Mouse (Mus musculus) embryo, embryonic 10 days (tissue): Measurements from ENCODE around the gene Cpsf4l.

Experiments used
- DNase-seq: peaks from one replicate; pipeline ENCODE4 v3.0.0-alpha.2; 2015; ENCODE audit warnings: low spot score

The Cpsf4l gene

DNA sequence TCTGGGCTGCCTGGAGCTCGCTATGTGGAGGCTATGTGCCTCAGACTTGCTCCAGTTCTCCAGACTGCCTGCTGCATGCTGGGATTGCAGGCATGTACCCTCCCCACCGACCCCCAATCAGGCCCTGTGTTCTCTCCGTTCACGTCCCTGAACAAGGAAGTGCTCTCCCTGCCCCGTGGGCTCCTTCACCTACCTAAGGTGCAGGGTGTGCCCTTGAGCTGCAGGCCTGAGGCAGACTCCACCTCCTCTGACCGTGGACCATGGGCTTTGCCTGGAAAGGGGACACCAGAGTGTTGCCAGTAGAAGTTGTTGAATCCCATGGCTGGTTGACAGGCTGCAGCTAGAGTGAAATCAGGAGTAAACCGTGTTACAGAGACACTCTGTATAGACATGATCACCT is 10.2 kb downstream of the Cpsf4l start:
- no peak for DNase-seq

DNA sequence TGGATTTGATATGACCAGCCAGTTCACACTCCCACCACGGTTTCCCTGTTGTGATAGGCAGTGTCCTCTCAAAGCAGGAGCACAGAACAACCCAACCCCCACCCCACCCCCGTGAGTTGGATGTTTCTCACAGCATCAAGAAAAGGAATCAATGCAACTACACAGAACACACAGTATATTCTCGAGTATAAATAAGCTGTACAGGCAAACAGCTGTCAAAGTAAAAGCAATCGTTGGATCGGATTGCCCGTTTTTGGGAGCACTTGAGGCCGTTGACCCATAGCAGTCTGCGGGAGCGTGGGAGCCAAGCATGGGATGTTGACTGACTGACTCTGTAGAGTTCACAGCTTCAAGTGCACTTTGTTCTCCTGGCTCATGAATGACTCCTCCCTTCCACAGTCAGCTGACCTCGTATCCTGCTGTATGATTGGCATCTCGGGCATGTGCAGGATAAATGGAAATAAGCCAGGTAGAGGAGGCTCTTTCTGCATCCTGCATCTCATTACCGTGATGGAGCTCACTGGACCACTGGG is 11.7 kb downstream of the Cpsf4l start:
- no peak for DNase-seq

DNA sequence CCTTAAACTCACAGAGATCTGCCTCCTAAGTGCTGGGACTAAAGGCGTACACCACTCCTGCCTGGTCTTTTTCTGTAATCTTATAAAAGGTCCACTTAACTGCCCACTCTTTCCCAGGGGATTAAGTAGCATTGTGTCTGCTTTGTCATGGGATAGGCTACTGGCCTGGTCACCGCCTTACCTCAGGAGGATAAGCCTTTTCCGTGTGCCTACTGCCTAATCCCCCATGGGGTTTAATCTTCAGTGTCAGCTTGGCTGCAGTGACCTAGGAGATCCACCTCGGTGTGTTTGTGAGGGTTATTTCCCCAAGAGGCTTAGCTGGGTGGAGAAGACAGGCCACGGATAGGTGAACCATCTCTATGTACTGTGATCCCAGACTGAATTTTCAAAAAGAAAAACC is 12.2 kb downstream of the Cpsf4l start:
- DNase-seq, result no peak

DNA sequence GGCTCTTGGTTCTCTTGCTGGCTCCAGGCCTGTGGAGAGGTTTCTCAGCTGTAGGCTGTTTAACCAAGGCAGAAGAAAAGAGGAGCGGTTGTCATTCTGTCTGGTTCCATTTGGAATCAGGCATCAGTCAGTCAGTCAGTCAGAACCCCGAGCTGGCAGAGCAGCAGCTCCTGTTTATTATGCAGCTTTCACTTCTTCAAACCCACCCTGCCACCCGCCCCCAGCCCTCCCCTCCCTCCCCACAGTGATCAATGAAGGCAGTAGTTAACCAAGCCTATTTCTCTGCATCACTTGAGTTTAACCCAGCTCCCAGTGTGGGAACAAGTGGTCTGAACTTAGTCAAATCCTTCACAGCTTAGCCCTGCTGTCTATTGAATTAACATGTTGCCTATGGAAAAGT is 18.0 kb downstream of the Cpsf4l start:
- no peak for DNase-seq

DNA sequence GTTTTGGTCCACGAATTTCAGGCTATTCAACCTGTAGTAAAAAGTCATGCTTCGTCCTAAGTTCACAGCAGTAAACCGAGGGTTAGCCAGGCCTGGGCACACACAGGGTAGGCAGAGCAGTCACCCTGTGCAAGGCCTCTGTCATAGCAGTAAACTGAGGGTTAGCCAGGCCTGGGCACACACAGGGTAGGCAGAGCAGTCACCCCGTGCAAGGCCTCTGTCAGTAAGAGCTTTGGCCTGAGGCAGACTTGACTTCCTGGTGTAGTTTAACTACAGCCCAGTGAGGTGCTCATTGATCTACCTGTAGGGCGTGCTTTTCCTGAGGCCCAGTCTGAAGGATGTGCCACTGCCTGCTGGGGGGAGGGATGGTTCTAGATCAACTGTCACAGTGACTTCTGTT is 18.5 kb downstream of the Cpsf4l start:
- DNase-seq, result no peak

DNA sequence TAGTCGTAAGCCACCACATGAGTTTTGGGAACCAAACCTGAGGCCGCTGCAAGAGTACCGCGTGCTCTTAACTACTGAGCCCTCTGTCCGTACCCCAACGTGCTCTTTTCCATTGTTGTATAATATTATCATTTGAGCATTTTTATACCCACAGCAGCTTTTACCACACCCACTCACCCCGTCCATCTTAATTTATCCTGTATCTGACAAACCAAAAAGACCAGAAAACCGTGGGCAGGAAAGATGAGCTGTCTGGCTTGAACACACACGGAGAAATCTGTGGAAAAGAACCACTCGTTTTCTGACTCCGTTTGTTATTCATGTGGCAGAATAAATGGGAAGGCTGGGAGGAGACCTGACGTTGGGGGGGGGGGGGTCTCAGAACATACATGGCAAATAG is 19.3 kb downstream of the Cpsf4l start:
- no peak for DNase-seq

DNA sequence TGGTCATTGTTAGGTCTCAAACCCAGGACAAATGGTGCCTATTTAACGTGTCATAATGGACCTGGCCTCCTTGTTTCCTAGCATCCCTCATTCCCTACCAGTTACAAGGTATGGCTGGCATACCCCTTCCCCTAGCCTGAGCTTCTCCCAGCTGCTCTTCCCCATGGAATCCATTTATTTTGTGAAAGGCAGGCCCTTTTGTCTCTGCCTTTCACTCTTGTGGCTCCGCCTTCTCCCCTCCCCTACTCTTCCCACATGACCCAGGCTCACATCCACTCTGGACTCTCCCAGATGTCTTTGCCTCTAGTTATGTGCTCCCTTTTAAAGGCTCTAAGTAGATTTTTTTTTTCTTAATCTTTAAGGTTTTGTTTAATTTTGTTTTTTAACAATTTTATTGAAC is 22.8 kb downstream of the Cpsf4l start:
- DNase-seq, result peak; percentile 75

DNA sequence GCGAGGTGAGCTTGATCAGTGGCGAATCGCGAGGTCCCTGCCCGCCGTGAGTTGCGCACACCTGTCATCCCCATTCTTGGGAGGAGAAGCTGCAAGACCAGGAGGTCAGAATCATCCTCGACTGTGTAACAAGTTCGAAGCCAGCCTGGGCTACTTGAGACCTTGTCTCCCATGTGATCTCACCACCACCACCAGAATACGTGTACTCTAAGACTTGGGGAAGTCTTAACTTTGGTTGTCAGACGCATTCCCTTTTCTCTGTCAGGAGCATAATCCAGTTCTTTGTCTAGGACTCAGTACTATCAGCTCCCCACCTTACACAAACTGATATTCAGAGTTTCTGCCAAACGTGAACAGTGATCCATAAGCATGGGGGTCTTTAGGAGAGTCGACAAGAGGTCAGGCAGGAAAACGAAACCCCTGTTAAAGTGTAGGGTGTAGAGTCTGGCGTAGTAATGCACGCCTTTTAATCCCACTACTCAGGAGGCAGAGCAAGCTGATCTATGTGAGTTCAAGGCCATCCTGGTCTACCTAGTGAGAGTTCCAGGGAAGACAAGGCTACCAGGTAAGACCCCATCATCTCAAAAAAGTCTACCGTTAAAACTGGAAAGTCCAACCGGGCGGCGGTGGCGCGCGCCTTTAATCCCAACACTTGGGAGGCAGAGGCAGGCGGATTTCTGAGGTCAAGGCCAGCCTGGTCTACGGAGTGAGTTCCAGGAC is 24.9 kb downstream of the Cpsf4l start:
- no peak for DNase-seq

DNA sequence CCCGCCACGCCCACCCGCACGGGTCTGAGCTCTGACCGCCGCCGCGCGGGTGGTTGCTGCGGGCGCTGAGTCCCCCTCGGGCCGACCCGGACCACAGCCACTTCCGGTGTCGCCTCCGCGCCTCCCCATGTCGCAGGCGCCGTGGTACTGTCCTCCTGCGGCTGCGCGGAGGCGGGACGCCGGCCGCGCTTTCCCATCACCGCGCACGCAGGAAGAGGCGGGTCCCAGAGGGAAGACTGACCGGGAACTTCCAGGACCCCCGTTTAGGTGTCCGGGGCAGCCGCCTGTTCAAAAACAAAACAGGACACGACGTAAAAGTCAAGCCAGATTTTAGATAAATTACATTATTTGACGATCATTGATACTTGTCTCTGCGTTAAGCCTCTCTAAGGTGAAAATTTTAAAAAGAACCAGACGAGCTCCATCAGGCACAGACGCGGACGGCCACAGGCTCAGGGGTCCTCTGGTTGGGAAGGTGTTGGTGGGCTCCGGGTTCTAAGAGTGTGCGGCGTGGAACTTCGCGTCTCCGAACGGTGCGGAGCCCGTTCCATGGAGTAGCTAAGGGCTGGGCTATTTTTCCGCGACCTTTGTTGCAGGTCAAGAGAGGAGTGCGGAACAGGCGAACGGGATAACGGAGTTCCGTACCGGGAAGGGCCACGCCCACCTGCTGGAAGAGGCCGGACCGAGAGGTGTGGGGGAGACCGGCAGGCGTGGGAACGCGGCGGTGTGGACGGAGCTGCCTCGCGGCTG is 25.7 kb downstream of the Cpsf4l start, which contains the start of the genes Fam104a and D11Wsu47e:
TSS of gene Fam104a (minus strand) at position 199 of the 750 bp plus-strand sequence.
TSS of gene D11Wsu47e (plus strand) at position 456 of the 750 bp plus-strand sequence.
- peak; percentile 96 for DNase-seq

DNA sequence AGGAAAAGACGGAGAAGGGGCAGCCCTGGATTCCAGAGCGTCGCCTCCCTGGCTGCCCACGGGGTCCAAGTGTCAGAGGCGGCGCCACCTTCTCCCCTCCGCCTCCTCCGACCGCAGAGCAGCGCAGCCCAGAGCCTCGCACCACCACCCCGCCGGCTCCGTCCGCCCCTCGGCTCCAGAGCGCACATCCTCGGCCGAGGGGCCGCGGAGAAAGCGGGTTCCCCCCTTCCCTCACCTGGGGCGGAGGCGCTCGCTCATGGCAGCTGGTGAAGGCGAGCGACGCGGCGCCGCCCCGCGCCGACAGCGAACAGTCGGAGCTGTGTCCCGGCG is 26.2 kb downstream of the Cpsf4l start:
- DNase-seq, result no peak

DNA sequence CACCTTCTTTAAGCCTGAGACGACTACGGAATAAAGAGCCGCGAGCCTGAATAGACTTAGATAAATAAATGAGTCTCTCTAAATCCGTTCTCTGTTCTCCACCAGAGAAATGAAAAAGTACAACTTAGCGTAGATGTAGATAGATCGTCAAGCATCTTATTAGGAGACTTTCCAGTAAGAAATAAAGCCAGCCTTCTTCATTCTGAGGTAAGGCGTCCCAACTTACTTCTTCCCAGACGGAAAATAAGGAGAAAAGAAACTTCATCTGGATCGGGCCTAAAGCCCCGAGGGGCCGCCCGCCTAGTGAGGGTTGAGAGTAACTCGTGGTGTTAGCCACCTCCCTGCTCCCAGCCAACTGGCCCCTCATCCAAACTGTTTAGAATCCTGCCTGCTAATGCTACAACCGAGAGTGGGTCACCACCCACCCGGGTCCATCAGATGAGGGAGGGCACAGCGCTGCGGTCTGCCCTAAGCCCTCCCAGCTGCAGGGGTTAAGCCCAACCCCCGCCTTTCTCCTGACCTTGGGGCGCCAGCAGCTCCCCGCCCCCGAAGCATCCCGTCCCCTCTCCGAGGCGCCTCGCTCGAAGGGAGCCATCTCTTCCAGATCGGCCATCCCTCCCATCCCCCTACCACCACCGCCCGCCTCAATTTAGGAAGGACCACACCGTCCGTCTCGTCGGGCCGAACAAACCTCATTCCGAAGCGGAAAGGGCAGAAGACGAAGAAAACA is 26.8 kb downstream of the Cpsf4l start:
- DNase-seq, result peak; percentile 74

DNA sequence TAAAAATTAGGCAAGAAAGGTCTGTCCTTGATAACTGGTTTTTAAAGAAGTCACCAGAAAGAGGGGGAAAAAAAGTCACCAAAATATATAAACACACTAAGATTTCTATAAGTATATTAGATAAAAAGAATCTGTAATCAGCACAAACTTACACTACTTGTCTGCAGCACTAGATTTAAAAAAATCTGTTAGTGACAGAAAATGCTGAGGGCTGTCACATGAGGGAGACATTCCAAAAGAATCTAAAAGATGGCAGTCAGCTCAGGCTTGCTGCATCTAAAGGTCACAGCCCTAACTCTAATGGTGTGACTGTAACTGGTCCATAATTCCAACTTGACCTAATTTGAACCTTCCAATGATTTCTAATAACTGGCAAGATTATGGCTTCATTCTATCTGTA is 27.8 kb downstream of the Cpsf4l start:
- DNase-seq, result no peak

DNA sequence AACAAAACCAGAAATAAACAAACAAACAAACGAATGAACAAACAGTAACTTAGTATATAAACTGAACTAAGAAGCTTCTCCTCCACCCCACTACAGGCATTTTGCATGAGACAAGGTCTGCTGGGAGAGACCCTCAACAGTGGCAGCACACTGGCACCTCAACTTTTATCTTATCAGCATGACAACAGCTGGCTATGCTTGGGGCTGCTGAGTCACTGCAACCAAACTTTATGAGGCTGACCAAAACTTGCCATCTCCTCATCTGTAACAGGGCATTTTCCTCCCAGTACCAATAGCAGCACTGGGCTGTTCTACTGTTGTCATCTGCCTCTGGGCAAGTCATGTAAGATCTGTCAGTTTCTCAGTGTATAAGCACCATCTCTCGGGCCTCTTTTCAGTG is 28.9 kb downstream of the Cpsf4l start:
- DNase-seq, result no peak

DNA sequence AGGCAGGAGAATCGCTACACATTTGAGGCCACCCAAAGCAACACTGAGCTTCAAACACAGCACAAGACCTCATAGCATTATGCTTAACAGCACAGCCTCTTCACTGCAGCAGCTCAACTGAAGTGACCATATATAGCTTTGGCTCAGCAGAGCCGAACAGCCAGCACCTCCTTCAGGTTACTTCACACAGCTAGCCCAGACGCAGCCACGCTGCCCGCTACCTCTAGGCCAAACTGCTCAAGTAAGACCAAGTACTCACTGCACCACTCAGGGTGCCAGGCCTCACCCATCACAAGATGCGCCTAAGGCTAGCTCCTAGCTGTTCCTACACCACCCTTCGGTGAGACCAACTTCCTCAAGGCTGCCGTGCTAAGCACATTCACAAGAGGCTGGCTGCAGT is 31.4 kb downstream of the Cpsf4l start:
- no peak for DNase-seq

DNA sequence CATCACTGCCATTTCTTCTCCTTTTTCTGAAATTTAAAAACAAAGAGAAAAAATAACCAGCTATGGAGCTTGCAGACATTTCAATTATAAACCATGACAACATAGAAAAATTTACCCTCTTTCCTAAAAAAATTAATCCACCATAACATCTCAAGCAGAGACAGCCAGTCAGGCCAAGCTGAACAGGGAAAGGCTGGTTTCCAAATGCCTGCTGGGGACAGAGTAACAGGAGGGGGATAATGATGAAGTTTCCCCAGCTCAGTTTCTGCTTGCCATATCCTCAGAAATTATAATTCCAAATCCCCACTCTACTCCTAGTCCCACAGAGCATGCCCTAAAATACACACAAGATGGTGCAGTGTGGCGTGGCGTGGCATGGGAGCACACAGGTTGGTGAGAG is 32.4 kb downstream of the Cpsf4l start:
- no peak for DNase-seq

DNA sequence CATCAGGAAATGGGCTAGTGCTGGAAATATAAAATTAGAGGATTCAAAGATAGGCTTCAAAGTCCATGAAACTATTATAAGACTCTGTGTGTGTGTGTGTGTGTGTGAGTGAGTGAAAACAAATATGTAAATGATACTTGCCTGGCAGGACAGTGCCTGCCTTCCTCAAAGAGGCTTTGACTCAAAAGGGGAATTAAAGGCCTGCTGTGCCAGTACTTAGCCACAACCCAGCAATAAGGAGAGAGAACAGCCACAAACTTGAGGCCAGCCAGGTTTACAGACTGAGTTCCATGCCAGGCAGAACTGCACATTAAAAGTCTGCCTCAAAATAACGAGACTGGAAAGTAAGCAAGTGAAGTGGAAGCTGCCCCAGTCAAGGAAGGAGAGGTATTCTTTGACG is 33.0 kb downstream of the Cpsf4l start:
- DNase-seq, result no peak

DNA sequence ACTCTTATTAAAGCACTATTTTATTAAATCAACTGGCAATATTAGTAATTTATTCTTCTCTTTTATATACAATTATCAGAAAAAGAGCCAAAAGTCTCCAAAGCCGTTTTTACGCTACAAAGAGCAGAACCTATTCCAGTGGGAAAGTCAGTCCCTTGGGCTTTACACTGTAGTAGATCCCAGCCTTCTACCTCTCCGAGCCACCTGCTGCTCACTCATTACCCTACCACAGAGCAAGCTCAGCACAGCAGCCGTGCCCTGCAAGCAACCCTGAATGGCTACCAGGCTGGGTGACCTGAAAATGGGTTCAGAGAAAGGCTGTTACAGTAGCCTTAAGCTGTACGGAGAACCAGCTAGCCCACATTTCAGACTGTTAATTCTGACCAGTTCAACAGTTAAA is 35.2 kb downstream of the Cpsf4l start:
- DNase-seq, result no peak

DNA sequence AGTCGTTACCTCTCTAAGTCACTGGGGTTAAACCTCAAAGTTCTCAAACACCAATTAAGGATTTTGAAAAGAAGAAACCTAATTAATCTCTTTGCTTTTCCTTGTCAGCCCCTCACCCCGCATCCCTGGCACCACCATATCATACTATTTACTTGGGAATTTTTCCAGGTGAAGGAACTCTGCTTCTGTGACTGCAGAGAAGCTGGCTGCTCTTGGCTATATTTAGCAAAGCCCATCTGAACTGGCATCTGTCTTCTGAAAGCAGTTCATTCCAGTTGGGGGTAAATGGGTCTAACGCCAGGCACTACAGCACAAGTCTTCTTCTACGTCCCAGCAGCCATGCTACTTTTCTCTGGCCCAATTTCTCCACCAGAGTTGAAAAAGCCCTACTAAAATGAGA is 36.2 kb downstream of the Cpsf4l start:
- DNase-seq, result no peak

DNA sequence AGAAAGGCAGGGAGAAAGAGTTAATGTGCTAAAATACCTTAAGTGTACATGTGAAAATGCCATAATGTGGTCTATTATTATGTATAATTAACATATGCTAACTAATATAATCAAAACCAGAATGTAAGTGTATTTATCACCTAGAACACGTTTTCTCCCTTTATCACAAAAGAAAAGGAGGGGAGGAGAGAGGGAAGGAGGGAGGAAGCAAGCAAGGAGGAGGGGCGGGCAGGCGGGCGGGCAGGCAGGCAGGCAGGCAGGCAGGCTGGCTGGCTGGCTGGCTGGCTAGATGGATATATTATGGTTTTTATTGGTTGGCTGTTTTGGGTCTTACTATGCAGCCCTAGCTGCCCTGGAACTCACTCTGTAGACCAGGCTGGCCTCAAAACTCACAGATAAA is 40.1 kb downstream of the Cpsf4l start:
- no peak for DNase-seq

DNA sequence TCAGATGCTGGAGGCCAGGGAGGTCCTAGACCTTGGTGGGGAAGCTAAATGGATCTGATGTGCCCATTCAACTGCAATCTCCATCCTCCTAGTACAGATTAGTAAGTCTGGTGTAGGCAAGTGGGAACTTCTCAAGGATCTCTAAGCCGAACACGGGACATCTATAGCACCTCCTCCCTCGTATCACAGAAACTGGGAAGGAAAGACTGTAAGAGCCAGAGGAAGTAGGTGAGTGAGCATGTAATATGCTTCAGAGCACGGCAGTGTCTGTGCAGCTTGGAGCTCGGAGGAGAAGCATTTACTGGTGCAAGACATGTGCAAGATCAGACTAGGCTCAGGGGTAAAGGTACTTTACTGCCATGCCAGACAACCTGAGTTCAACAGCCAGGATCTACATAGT is 41.0 kb downstream of the Cpsf4l start:
- DNase-seq, result no peak

DNA sequence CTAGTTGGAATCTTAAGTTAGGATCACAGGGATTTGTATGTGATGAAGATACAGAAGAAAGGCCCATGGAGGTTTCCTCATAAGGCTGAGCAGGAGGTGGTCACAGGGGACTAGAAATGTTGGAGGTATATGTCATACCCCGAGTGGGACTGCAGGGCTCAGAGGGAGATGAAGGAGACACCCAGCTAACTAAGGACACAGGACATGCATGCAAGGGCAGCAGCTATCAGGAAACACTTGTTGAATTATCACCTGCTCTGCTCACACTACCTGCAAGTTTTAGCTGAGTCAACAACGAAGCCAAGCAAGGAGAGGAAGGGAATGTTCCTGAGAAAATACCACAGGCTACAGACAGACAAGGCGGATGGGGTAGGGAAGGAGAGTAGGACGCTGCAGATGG is 42.1 kb downstream of the Cpsf4l start:
- DNase-seq, result no peak

DNA sequence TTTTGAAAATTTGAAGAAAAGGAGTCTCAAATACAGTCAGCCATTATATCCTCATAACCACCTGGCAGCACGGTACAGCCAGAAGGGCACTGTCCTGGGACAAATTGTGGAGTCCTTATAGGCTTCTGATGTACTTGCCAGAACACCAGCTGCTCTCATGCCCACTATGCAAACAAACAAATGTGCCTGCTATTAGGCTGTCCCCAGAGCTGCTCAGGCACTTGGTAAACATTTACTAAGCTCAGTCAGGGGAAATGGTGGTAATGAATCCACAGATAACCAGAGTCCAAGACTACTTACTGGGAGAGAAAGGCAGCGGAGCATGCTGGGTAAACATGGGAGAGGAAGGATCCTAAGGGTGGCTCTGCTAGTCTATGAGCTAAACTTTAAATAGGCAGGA is 42.7 kb downstream of the Cpsf4l start:
- DNase-seq, result no peak

DNA sequence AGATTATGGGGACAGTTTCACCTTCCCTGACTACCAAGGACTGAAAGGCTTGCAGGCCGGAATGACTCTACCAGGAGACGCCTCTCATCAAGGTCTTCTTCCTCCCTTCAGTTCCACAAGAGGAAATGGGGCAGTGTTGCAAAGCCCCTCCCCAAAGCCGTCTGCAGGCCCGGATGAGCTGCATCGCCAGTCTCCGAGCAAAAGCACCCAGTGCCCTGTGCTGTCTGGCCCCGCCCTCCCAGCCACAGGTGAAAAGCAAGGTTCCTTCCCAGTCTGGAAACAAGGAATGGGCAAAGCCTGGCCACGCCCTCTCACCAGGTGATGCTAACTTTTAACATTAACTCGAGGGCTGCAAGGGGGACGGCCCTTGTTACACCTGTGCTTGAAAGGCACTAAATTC is 43.2 kb downstream of the Cpsf4l start:
- DNase-seq, result no peak
